Mouse (Mus musculus): ENCODE measurements around the gene Map2k4.

GRCm38 (mm10) chr11:65734656-65735055 is 53.4 kb downstream of the Map2k4 start:
- TF ChIP-seq CTCF (IDR thresholded peaks at IDR 0.05; ENCODE audit: extremely low read depth, insufficient read depth, insufficient read length, insufficient replicate concordance) = no peak
- no peak for TF ChIP-seq POLR2A (IDR thresholded peaks at IDR 0.05; ENCODE audit: low read depth, low read length)

Data from spleen, adult 2 months (tissue).